Mouse (Mus musculus) limb, embryonic 10.5 days (tissue): Measurements from ENCODE around the gene Aloxe3. TPM values are rescaled to one million over a fixed set of nuclear protein-coding genes. Genes with fewer than 3 reads are reported as not detected.

Experiments used
- DNase-seq: peaks from one replicate; pipeline ENCODE4 v3.0.0-alpha.2; 2017; ENCODE audit warnings: low spot score
- H3K27ac ChIP-seq: fragments of 300-500 bp; sonication (generic); 2 replicates; pipeline ENCODE4 v1.5.1; 2016; ENCODE audit warnings: mild to moderate bottlenecking
- H3K27me3 ChIP-seq: fragments of 300-500 bp; sonication (generic); 2 replicates; pipeline ENCODE4 v1.6.1; 2016; ENCODE audit warnings: low read depth, mild to moderate bottlenecking; ENCODE audit not compliant: poor library complexity, severe bottlenecking
- H3K36me3 ChIP-seq: fragments of 300-500 bp; sonication (generic); 2 replicates; pipeline ENCODE4 v1.6.1; 2016; ENCODE audit warnings: mild to moderate bottlenecking, moderate library complexity
- H3K4me1 ChIP-seq: fragments of 300-500 bp; sonication (generic); 2 replicates; pipeline ENCODE4 v1.6.1; 2016
- H3K4me3 ChIP-seq: fragments of 300-500 bp; sonication (generic); 2 replicates; pipeline ENCODE4 v1.5.1; 2016; ENCODE audit warnings: mild to moderate bottlenecking, moderate library complexity
- H3K9me3 ChIP-seq: fragments of 300-500 bp; sonication (generic); replicated peaks from 2 replicates; pipeline ENCODE4 v1.6.1; 2016; ENCODE audit warnings: mild to moderate bottlenecking
- WGBS: fragments of 180-500 bp; shearing (Covaris S2); methylation state at CpG from one replicate; pipeline ENCODE4 v1.1.7; 2016; 5-methylcytosine and 5-hydroxymethylcytosine counted together
- polyA plus RNA-seq: library from polyadenylated mRNA; unstranded; fragments of >200 nt; fragmentation: Nextera tagmentation; extraction: Ambion mirVana; gene quantifications from 2 replicates; pipeline ENCODE4 v1.2.1, GENCODE M21; 2016

Aloxe3 gene
- polyA plus RNA-seq, 1 experiment from 2014 or later, result 0.39 TPM

GRCm38 (mm10) chr11:69116843-69117242, 8.9 kb upstream of the Aloxe3 start:
- Histone ChIP-seq H3K27ac (no peak overlapping the region), H3K4me1 (peaks cover 48% of the 10 kb centered on the region), H3K36me3 (no peaks in the 10 kb centered on the region), H3K27me3 (peaks cover 57% of the 10 kb centered on the region), H3K4me3 (peak overlapping the region; percentile 24; the same call in 1 of the 2 replicates), H3K9me3 (no peaks in the 10 kb centered on the region)
- 45% methylated on average over 5 of the region's 5 CpGs for WGBS
- no peak for DNase-seq

GRCm38 (mm10) chr11:69117737-69118695, 7.7 kb upstream of the Aloxe3 start:
- H3K4me3 ChIP-seq, result peak overlapping the region; percentile 88
- peaks cover 51% of the 10 kb centered on the region for H3K27me3 ChIP-seq
- no peaks in the 10 kb centered on the region for H3K36me3 ChIP-seq
- WGBS, result under 1% methylated on average over 45 of the region's 45 CpGs
- DNase-seq, result peak; percentile 78
- no peaks in the 10 kb centered on the region for H3K9me3 ChIP-seq
- peak overlapping the region; percentile 82 for H3K27ac ChIP-seq
- H3K4me1 ChIP-seq, result peaks cover 53% of the 10 kb centered on the region

GRCm38 (mm10) chr11:69118765-69119164, 6.9 kb upstream of the Aloxe3 start:
- no peaks in the 10 kb centered on the region for H3K9me3 ChIP-seq
- peaks cover 44% of the 10 kb centered on the region for H3K27me3 ChIP-seq
- 0% methylated on average over 15 of the region's 15 CpGs for WGBS
- H3K36me3 ChIP-seq, result no peaks in the 10 kb centered on the region
- peak overlapping the region; percentile 88 for H3K4me3 ChIP-seq
- DNase-seq, result peak; percentile 86
- peak overlapping the region; percentile 71 for H3K27ac ChIP-seq
- peaks cover 55% of the 10 kb centered on the region for H3K4me1 ChIP-seq

- peaks cover 55% of the 10 kb centered on the region for H3K4me1 ChIP-seq
- WGBS, result 18% methylated on average over 14 of the region's 14 CpGs
- peak overlapping the region; percentile 71 for H3K27ac ChIP-seq
- H3K27me3 ChIP-seq, result peaks cover 41% of the 10 kb centered on the region
- H3K9me3 ChIP-seq, result no peaks in the 10 kb centered on the region
- no peak for DNase-seq
- H3K4me3 ChIP-seq, result peak overlapping the region; percentile 88
- H3K36me3 ChIP-seq, result no peaks in the 10 kb centered on the region
Measured at GRCm38 (mm10) chr11:69119446-69120155, 6.1 kb upstream of the Aloxe3 start.

GRCm38 (mm10) chr11:69120221-69121000, 5.3 kb upstream of the Aloxe3 start, which contains the start of gene Hes7:
TSS of gene Hes7 (plus strand) at chr11:69120404.
- peak within 1 kb of the TSS; percentile 88 for H3K4me3 ChIP-seq
- under 1% methylated on average over 27 of the region's 27 CpGs for WGBS
- no peaks in the 10 kb centered on the region for H3K36me3 ChIP-seq
- no peaks in the 10 kb centered on the region for H3K9me3 ChIP-seq
- peak within 1 kb of the TSS; percentile 80 for H3K27ac ChIP-seq
- peak; percentile 77 for DNase-seq
- H3K4me1 ChIP-seq, result peaks cover 57% of the 10 kb centered on the region
- peaks cover 35% of the 10 kb centered on the region for H3K27me3 ChIP-seq

GRCm38 (mm10) chr11:69121001-69121740, 4.5 kb upstream of the Aloxe3 start:
- H3K4me3 ChIP-seq, result peak overlapping the region; percentile 88
- H3K4me1 ChIP-seq, result peaks cover 64% of the 10 kb centered on the region
- WGBS, result under 1% methylated on average over 33 of the region's 33 CpGs
- peaks cover 30% of the 10 kb centered on the region for H3K27me3 ChIP-seq
- DNase-seq, result peak; percentile 70
- peak overlapping the region; percentile 80 for H3K27ac ChIP-seq
- no peaks in the 10 kb centered on the region for H3K36me3 ChIP-seq
- H3K9me3 ChIP-seq, result no peaks in the 10 kb centered on the region

- 2% methylated on average over 31 of the region's 32 CpGs for WGBS
- Histone ChIP-seq H3K36me3 (no peaks in the 10 kb centered on the region), H3K27ac (peak overlapping the region; percentile 80), H3K4me1 (peaks cover 68% of the 10 kb centered on the region), H3K9me3 (no peaks in the 10 kb centered on the region), H3K4me3 (peak overlapping the region; percentile 88), H3K27me3 (peaks cover 30% of the 10 kb centered on the region)
- DNase-seq, result peak; percentile 71
Measured at GRCm38 (mm10) chr11:69121741-69122335, 3.9 kb upstream of the Aloxe3 start.

GRCm38 (mm10) chr11:69122336-69122951, 3.3 kb upstream of the Aloxe3 start, which contains the start of gene 9130213A22Rik:
TSS of gene 9130213A22Rik (minus strand) at chr11:69122589.
- peak within 1 kb of the TSS; percentile 80 for H3K27ac ChIP-seq
- WGBS, result under 1% methylated on average over 66 of the region's 66 CpGs
- no peaks in the 10 kb centered on the region for H3K36me3 ChIP-seq
- H3K27me3 ChIP-seq, result peaks cover 31% of the 10 kb centered on the region
- H3K4me1 ChIP-seq, result peaks cover 70% of the 10 kb centered on the region
- peak within 1 kb of the TSS; percentile 88 for H3K4me3 ChIP-seq
- peak; percentile 92 for DNase-seq
- no peaks in the 10 kb centered on the region for H3K9me3 ChIP-seq

GRCm38 (mm10) chr11:69123056-69123692, 2.5 kb upstream of the Aloxe3 start:
- peaks cover 63% of the 10 kb centered on the region for H3K4me1 ChIP-seq
- no peaks in the 10 kb centered on the region for H3K36me3 ChIP-seq
- peaks cover 38% of the 10 kb centered on the region for H3K27me3 ChIP-seq
- H3K27ac ChIP-seq, result peak overlapping the region; percentile 80
- DNase-seq, result peak; percentile 93
- no peaks in the 10 kb centered on the region for H3K9me3 ChIP-seq
- H3K4me3 ChIP-seq, result peak overlapping the region; percentile 88
- WGBS, result under 1% methylated on average over 29 of the region's 29 CpGs

GRCm38 (mm10) chr11:69123693-69124497, 1.8 kb upstream of the Aloxe3 start:
- Histone ChIP-seq H3K27me3 (peaks cover 41% of the 10 kb centered on the region), H3K9me3 (no peaks in the 10 kb centered on the region), H3K36me3 (no peaks in the 10 kb centered on the region), H3K27ac (peak overlapping the region; percentile 67; the same call in 1 of the 2 replicates), H3K4me1 (peaks cover 62% of the 10 kb centered on the region), H3K4me3 (peak overlapping the region; percentile 88)
- peak; percentile 95 for DNase-seq
- under 1% methylated on average over 31 of the region's 31 CpGs for WGBS
